Mouse (Mus musculus) hematopoietic multipotent progenitor cell, adult 10-12 weeks (in vitro differentiated cells): ENCODE data around the gene Vmn1r127. TPM values are rescaled to one million over a fixed set of nuclear protein-coding genes. Genes with fewer than 3 reads are reported as not detected.

Experiments used
- polyA plus RNA-seq: library from polyadenylated mRNA; stranded (reverse); fragments of >175 nt; gene quantifications from 2 replicates; pipeline ENCODE4 v1.2.3, GENCODE M21; 2012; ENCODE audit warnings: low replicate concordance

Vmn1r127 gene
- polyA plus RNA-seq, result not detected in 2 replicates

DNA sequence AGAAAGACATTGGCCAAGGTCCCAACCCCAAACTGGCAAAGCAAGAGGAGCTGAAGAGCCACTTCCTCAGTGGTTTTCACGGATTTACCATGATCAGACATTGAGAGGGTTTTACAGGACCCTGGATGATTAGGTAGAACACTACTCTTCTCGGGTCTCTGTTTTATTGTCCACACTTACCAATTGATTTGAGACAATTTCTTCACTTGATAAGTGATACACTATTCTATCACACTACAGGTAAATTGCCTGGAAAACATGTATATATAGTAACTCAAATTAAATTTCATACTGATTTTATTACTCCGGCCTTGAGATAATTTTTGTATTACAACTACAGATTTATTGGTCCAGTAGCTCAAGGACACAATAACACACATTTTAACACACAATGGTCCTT lies at the start of gene Vmn1r127:
Gene Vmn1r127, minus strand, starts transcription at position 101 of the 400 bp plus-strand sequence.

DNA sequence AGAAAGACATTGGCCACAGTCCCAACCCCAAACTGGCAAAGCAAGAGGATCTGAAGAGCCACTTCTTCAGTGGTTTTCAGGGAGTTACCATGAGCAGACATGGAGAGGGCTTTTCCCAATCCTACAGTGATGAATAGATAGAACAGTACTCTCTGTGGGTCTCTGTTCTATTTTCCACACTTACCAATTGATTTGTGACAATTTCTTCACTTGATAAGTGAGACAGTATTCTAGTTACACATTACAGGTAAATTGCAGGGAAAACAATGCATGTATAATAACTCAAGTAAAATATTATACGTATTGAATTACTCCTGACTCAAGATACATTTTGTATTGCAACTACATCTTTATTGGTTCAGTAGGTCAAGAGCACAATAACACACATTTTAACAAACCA lies 41.5 kb upstream of the Vmn1r127 start, which contains the start of gene Vmn1r129:
Gene Vmn1r129, minus strand, starts transcription at position 101 of the 400 bp plus-strand sequence.

DNA sequence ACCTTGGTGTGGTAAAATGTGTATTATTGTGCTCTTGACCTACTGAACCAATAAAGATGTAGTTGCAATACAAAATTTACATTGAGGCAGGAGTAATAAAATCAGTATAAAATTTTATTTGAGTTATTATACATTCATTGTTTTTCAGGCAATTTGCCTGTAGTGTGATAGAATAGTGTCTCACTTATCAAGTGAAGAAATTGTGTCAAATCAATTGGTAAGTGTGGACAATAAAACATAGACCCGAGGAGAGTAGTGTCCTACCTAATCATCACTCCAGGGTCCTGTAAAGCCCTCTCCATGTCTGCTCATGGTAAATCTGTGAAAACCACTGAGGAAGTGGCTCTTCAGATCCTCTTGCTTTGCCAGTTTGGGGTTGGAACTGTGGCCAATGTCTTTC lies 29.4 kb upstream of the Vmn1r127 start, which contains the start of gene Vmn1r128:
Gene Vmn1r128, plus strand, starts transcription at position 301 of the 400 bp plus-strand sequence.

DNA sequence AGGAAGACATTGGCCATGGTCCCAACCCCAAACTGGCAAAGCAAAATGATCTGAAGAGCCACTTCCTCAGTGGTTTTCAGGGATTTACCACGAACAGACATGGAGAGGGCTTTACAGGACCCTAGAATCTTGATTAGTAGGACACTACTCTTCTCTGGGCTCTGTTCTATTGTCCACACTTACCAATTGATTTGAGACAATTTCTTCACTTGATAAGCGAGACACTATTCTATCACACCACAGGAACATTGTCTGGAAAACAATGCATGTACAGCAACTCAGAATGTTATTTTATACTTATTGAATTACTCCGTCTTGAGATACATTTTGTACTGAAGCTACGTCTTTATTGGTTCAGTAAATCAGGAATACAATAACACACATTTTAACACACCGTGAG lies 18.3 kb downstream of the Vmn1r127 start, which contains the start of gene Vmn1r126:
Gene Vmn1r126, minus strand, starts transcription at position 101 of the 400 bp plus-strand sequence.

DNA sequence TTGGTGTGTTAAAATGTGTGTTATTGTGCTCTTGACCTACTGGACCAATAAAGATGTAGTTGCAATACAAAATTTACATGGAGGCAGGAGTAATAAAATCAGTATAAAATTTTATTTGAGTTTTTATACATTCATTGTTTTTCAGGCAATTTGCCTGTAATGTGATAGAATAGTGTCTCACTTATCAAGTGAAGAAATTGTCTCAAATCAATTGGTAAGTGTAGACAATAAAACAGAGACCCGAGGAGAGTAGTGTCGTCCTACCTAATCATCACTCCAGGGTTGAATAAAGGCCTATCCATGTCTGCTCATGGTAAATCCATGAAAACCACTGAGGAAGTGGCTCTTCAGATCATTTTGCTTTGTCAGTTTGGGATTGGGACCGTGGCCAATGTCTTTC lies 47.8 kb downstream of the Vmn1r127 start, which contains the start of gene Vmn1r125:
Gene Vmn1r125, plus strand, starts transcription at position 301 of the 400 bp plus-strand sequence.

Other genes with a start within 250 kb of the Vmn1r127 start
- not detected in 2 replicates for gene Vmn1r121, start 221.3 kb downstream of the Vmn1r127 start, polyA plus RNA-seq
- gene Vmn1r122, start 185.7 kb downstream of the Vmn1r127 start, polyA plus RNA-seq, result not detected in 2 replicates
- gene Vmn1r123, start 157.7 kb downstream of the Vmn1r127 start, polyA plus RNA-seq, result not detected in 2 replicates
- gene Gm5157, start 129.4 kb downstream of the Vmn1r127 start, polyA plus RNA-seq, result not detected in 2 replicates
- not detected in 2 replicates for gene Vmn1r124, start 59.2 kb downstream of the Vmn1r127 start, polyA plus RNA-seq
- not detected in 2 replicates for gene Vmn1r125, start 47.7 kb downstream of the Vmn1r127 start, polyA plus RNA-seq
- gene Vmn1r126, start 18.4 kb downstream of the Vmn1r127 start, polyA plus RNA-seq, result not detected in 2 replicates
- gene Vmn1r128, start 29.5 kb upstream of the Vmn1r127 start, polyA plus RNA-seq, result not detected in 2 replicates
- not detected in 2 replicates for gene Vmn1r129, start 41.4 kb upstream of the Vmn1r127 start, polyA plus RNA-seq
- not detected in 2 replicates for gene Gm6882, start 112.9 kb upstream of the Vmn1r127 start, polyA plus RNA-seq
- gene Vmn1r130, start 191.9 kb upstream of the Vmn1r127 start, polyA plus RNA-seq, result not detected in 2 replicates
- not detected in 2 replicates for gene Vmn1r131, start 226.2 kb upstream of the Vmn1r127 start, polyA plus RNA-seq